8 mouse cellular contexts compared by ENCODE assay signal in the genomic region with DNA sequence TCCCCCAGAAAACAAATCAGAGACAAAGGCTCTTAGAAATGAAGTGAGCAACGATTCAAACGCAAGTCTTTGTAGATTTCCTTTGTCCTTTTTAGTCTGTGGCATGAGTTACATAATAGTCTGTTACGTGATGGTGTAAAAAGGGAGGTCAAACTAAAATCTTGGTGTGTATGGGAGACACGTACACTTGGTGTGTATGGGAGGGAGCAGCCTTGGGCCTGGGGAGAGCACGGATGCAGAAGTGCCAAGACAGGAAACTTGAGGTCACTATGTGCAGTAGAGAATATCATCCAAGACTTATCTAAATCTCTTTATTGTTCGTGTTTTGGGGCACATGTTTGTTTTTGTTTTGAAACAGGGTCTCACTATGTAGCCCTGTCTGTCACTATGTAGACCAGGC. TPM values are rescaled to one million over a fixed set of nuclear protein-coding genes. Genes with fewer than 3 reads are reported as not detected.
A peak's percentile ranks its signal among the peaks of the same experiment; 100 is the strongest.
DNase-seq lines count a peak whose midpoint lies in the region; ATAC-seq lines count a peak whose summit lies in the region.

No protein-coding gene starts in this region.

- H3K4me1 ChIP-seq in lung, embryonic 15.5 days, result peaks cover 19% of the 10 kb centered on the region
- H3K4me1 ChIP-seq in embryonic facial prominence, embryonic 15.5 days, result peaks cover 41% of the 10 kb centered on the region
- H3K4me1 ChIP-seq in intestine, embryonic 16.5 days (ENCODE audit: control insufficient read depth, insufficient read depth, low read length), result peaks cover 22% of the 10 kb centered on the region
- peaks cover 16% of the 10 kb centered on the region for H3K4me1 ChIP-seq in neural tube, embryonic 14.5 days (ENCODE audit: control insufficient read depth, insufficient read depth, low read length)

- no peaks in the 10 kb centered on the region for H3K9me3 ChIP-seq in lung, embryonic 15.5 days
- H3K9me3 ChIP-seq in embryonic facial prominence, embryonic 15.5 days (replicated peaks), result no peaks in the 10 kb centered on the region
- no peaks in the 10 kb centered on the region for H3K9me3 ChIP-seq in intestine, embryonic 16.5 days (ENCODE audit: control insufficient read depth, low read length)
- no peaks in the 10 kb centered on the region for H3K9me3 ChIP-seq in neural tube, embryonic 14.5 days (ENCODE audit: control insufficient read depth, low read length)

- DNase-seq in lung, adult 18-20 months, result no peak
- DNase-seq in urinary bladder, postnatal 10 days (ENCODE audit: low spot score), result no peak
- DNase-seq in left cerebral cortex, postnatal 14 days (ENCODE audit: low spot score in 2 of 2), result no peak
- DNase-seq in adrenal gland, adult (ENCODE audit: inconsistent age in 2 of 2, low spot score in 1 of 2), result no peak

- ATAC-seq in lung, embryonic 15.5 days (ENCODE audit: borderline replicate concordance, extremely low read depth, low FRiP score, low TSS enrichment), result no peak
- no peak for ATAC-seq in embryonic facial prominence, embryonic 15.5 days (ENCODE audit: insufficient number of reproducible peaks, low FRiP score, low TSS enrichment, low read depth)
- peak; percentile 34; the same call in 1 of the 2 replicates for ATAC-seq in intestine, embryonic 16.5 days
- ATAC-seq in neural tube, embryonic 14.5 days (ENCODE audit: low read depth), result 0 out of 2 replicates have a peak, but pooled peaks have one; percentile 28

- peak overlapping the region; percentile 59 for H3K4me3 ChIP-seq in lung, embryonic 15.5 days
- H3K4me3 ChIP-seq in embryonic facial prominence, embryonic 15.5 days (replicated peaks), result peak overlapping the region; percentile 85
- peak overlapping the region; percentile 63 for H3K4me3 ChIP-seq in intestine, embryonic 16.5 days (ENCODE audit: low read length)
- peak overlapping the region; percentile 80 for H3K4me3 ChIP-seq in neural tube, embryonic 14.5 days (ENCODE audit: low read depth, low read length)

- peak overlapping the region; percentile 55 for H3K4me2 ChIP-seq in lung, embryonic 15.5 days
- peak overlapping the region; percentile 77 for H3K4me2 ChIP-seq in embryonic facial prominence, embryonic 15.5 days (replicated peaks)
- H3K4me2 ChIP-seq in intestine, embryonic 16.5 days (ENCODE audit: low read depth, low read length), result peak overlapping the region; percentile 72
- H3K4me2 ChIP-seq in neural tube, embryonic 14.5 days (ENCODE audit: low read depth, low read length), result peak overlapping the region; percentile 41

- peak overlapping the region; percentile 67; the same call in 1 of the 2 replicates for H3K9ac ChIP-seq in lung, embryonic 15.5 days
- H3K9ac ChIP-seq in embryonic facial prominence, embryonic 15.5 days, result peak overlapping the region; percentile 83; the same call in 1 of the 2 replicates
- H3K9ac ChIP-seq in intestine, embryonic 16.5 days (ENCODE audit: low read depth, low read length), result peak overlapping the region; percentile 92
- H3K9ac ChIP-seq in neural tube, embryonic 14.5 days (replicated peaks; ENCODE audit: low read depth, low read length), result peak overlapping the region; percentile 76; the same call in 1 of the 2 replicates

- H3K36me3 ChIP-seq in lung, embryonic 15.5 days, result no peaks in the 10 kb centered on the region
- peaks cover 12% of the 10 kb centered on the region; the same call in 1 of the 2 replicates for H3K36me3 ChIP-seq in embryonic facial prominence, embryonic 15.5 days
- H3K36me3 ChIP-seq in intestine, embryonic 16.5 days (ENCODE audit: control insufficient read depth, insufficient read depth, low read length), result no peaks in the 10 kb centered on the region
- no peaks in the 10 kb centered on the region for H3K36me3 ChIP-seq in neural tube, embryonic 14.5 days (ENCODE audit: control insufficient read depth, insufficient read depth, low read length)

- intact Hi-C loops in left cerebral cortex, postnatal 14 days (cut with DNase I), result no loop called here

- H3K27ac ChIP-seq in lung, embryonic 15.5 days, result peak overlapping the region; percentile 82
- peak overlapping the region; percentile 96 for H3K27ac ChIP-seq in embryonic facial prominence, embryonic 15.5 days (replicated peaks)
- peak overlapping the region; percentile 76 for H3K27ac ChIP-seq in intestine, embryonic 16.5 days (ENCODE audit: low read length)
- H3K27ac ChIP-seq in neural tube, embryonic 14.5 days (ENCODE audit: low read depth, low read length), result peak overlapping the region; percentile 91

- H3K27me3 ChIP-seq in lung, embryonic 15.5 days, result no peaks in the 10 kb centered on the region
- no peaks in the 10 kb centered on the region for H3K27me3 ChIP-seq in embryonic facial prominence, embryonic 15.5 days
- no peaks in the 10 kb centered on the region for H3K27me3 ChIP-seq in intestine, embryonic 16.5 days (replicated peaks; ENCODE audit: control insufficient read depth, insufficient read depth, low read length)
- no peaks in the 10 kb centered on the region for H3K27me3 ChIP-seq in neural tube, embryonic 14.5 days (ENCODE audit: control insufficient read depth, insufficient read depth, low read length)

- WGBS in lung, embryonic 15.5 days, result 18% methylated on average over 6 of the region's 6 CpGs
- WGBS in embryonic facial prominence, embryonic 15.5 days, result 15% methylated on average over 6 of the region's 6 CpGs
- WGBS in intestine, embryonic 16.5 days, result 22% methylated on average over 6 of the region's 6 CpGs
- 28% methylated on average over 6 of the region's 6 CpGs for WGBS in neural tube, embryonic 14.5 days

RNA-seq across cellular contexts. Expression of a gene that starts 0.5 kb away (rescaled TPM):
- polyA plus RNA-seq in lung, embryonic 15.5 days (2015; fragmentation: Nextera tagmentation; extraction: Ambion mirVana), result 79.8 and 81.9 TPM in 2 replicates
- 79.1 and 87.8 TPM in 2 replicates for polyA plus RNA-seq in embryonic facial prominence, embryonic 15.5 days (2015; fragmentation: Nextera tagmentation; extraction: Ambion mirVana)
- polyA plus RNA-seq in intestine, embryonic 16.5 days (2015; fragmentation: Nextera tagmentation; extraction: Ambion mirVana), result 69.8 and 75.7 TPM in 2 replicates
- polyA plus RNA-seq in neural tube, embryonic 14.5 days (2014; fragmentation: Nextera tagmentation; extraction: Ambion mirVana), result 114 and 118 TPM in 2 replicates
- 10 to 100 TPM; 81.7 to 87.9 TPM for total RNA-seq in left cerebral cortex, postnatal 14 days (2021)

RNA-seq across cellular contexts. Expression of a gene that starts 15.2 kb away (rescaled TPM):
- polyA plus RNA-seq in lung, embryonic 15.5 days (2015; fragmentation: Nextera tagmentation; extraction: Ambion mirVana), result 1.1 and 2.1 TPM in 2 replicates
- 39.7 and 40.2 TPM in 2 replicates for polyA plus RNA-seq in embryonic facial prominence, embryonic 15.5 days (2015; fragmentation: Nextera tagmentation; extraction: Ambion mirVana)
- polyA plus RNA-seq in intestine, embryonic 16.5 days (2015; fragmentation: Nextera tagmentation; extraction: Ambion mirVana), result 3.0 and 4.0 TPM in 2 replicates
- polyA plus RNA-seq in neural tube, embryonic 14.5 days (2014; fragmentation: Nextera tagmentation; extraction: Ambion mirVana), result 0.12 and 0.21 TPM in 2 replicates
- under 1 TPM in 1 of 2 experiments, not detected in 1; 0.51 TPM for total RNA-seq in left cerebral cortex, postnatal 14 days (2021)

RNA-seq across cellular contexts. Expression of a gene that starts 37.4 kb away (rescaled TPM):
- polyA plus RNA-seq in lung, embryonic 15.5 days (2015; fragmentation: Nextera tagmentation; extraction: Ambion mirVana), result 3.0 and 3.1 TPM in 2 replicates
- 17.4 and 20.6 TPM in 2 replicates for polyA plus RNA-seq in embryonic facial prominence, embryonic 15.5 days (2015; fragmentation: Nextera tagmentation; extraction: Ambion mirVana)
- polyA plus RNA-seq in intestine, embryonic 16.5 days (2015; fragmentation: Nextera tagmentation; extraction: Ambion mirVana), result 2.4 and 2.8 TPM in 2 replicates
- 2.6 and 2.9 TPM in 2 replicates for polyA plus RNA-seq in neural tube, embryonic 14.5 days (2014; fragmentation: Nextera tagmentation; extraction: Ambion mirVana)
- 1 to 10 TPM; 2.3 to 5.8 TPM for total RNA-seq in left cerebral cortex, postnatal 14 days (2021)

Comparison
In these comparisons a context has a peak if more than half of its experiments do, and no peak if none do; other contexts are left out.
1. ATAC-seq: peak in intestine, embryonic 16.5 days (single experiment) and neural tube, embryonic 14.5 days (single experiment); none in lung, embryonic 15.5 days (single experiment) and embryonic facial prominence, embryonic 15.5 days (single experiment).
2. Peak in every context shown above with its lines, with median percentiles within 50 percentile points of each other: H3K27ac ChIP-seq, H3K4me2 ChIP-seq, H3K4me3 ChIP-seq and H3K9ac ChIP-seq.